Mouse (Mus musculus): ENCODE results near the gene Adh6b.

GRCm38 (mm10) chr3:138335566-138335965, 6.0 kb upstream of the Adh6b start:
- TF ChIP-seq CTCF (conservative IDR thresholded peaks at IDR 0.05; ENCODE audit: low read length) (no peak), NANOG (IDR thresholded peaks at IDR 0.05; ENCODE audit: borderline replicate concordance, low read length) (no peak)

Measured in E14TG2a.4 (cell line).